Mouse (Mus musculus): ENCODE measurements around the gene Elovl3.

DNA sequence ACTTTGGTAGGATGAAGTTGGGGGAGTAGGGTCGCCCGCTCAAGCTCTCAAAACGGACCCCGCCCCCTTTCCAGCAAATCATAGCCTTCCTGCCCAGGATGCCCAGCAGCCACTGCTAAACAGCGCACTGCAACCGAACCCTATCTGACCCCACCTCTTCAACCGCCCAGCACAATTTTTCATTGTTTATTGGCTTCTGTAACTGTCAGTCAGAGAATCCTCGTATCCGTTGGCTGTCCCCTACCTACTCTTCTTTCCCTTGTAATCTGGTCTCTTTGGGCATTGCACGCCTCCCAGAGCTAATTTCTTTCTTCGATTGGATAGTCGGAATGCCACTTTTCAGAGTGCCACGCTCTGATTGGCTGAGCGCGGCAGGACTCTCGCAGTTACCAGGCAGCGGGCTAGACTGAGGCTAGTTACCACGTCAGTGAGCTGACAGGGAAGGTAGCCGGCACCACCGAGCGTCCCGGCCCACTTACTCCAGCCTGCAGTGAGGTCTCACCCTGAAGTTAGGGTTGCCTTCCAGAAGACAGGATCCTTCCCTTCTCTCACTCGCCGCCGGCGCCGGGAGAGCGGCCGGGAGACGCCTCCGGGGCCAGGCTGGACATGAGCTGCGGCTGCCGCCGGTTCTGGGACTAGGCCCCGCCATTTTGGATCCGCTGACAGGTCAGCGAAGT is 20.6 kb downstream of the Elovl3 start, which contains the start of gene Gbf1:
- TF ChIP-seq CTCF (IDR thresholded peaks at IDR 0.05; ENCODE audit: low read depth, low read length): no peak
- no peak for TF ChIP-seq POLR2A (IDR thresholded peaks at IDR 0.05; ENCODE audit: insufficient read depth, low read length)
